Mouse (Mus musculus): ENCODE results near the gene Cep104.

- TF ChIP-seq MAFK (IDR thresholded peaks at IDR 0.05; ENCODE audit: insufficient read depth, low read depth, low read length) (no peak), CHD2 (IDR thresholded peaks at IDR 0.05; ENCODE audit: low read depth, low read length) (no peak)
Observed at GRCm38 (mm10) chr4:154056046-154056445, 81.1 kb downstream of the Cep104 start.

Measured in ES-E14 (cell line).